Mouse (Mus musculus) A20 (cell line): ENCODE results near the gene Tmem220.

Experiments
- DNase-seq: peaks from one replicate; pipeline ENCODE4 v3.0.0-alpha.2; 2011; ENCODE audit warnings: low read depth, low spot score

Gene Tmem220

DNA sequence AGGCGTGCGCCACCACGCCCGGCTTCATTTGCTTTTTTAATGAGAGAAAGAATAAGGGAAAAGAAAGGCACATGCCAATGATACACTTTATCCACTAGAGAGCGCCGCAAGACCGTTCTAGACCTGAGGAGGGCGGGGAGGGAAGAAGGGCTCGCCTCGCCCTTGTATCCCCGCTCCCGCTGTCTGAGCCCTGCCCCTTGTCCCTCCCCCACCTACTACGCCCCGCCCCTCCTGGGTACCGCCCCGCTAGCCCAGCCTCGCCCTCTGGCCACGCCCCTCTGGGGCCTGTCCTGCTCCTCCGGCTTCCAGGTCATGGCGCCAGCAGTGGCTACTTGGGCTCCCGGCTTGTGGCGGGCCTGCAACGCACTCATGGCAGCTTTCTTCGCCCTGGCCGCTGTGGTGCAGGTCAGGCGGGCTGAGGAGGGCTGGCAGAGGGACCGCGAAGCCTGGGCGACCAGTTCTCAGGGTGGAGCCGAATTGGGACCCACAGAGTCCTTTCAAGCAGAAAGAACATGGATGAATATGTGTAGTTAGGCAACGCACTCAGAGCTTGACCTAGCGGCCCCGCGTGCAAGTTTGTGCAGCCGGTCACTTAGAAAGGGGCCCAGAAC is at the start of gene Tmem220:
Tmem220 (plus strand) TSS at position 288 of the 611 bp plus-strand sequence.
- peak; percentile 93 for DNase-seq

DNA sequence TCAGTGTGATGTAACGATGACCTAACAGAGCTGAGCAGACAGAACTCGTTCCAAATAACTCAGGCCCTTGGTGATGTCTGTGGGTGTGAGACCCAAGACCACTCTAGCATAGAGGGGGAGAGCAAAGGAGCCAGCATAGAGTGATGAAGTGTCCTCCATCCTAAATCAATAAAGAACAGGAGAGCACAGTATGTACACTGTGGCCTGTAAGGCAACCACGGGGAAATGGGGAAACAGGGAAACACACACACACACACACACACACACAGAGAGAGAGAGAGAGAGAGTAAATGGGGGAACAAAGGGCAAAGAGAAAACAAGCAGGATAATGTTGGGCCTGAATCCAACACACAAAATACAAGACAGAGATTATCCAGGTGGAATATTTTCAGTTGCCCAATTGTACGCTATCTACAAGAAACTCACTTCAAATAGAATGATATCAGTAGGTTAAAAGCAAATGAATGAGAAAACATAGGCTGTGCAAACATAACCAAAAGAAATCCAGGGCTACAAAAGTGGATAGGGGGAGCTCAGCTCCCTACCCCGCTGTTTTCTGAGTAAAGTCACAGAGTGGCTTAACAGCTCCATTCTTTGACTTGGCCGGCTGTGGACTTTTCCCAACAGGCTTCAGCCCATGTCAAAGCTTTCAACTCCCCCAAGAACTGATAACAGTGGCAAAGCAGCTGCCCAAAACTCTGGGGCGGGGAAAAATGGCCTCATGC is 49.2 kb upstream of the Tmem220 start:
- no peak for DNase-seq

DNA sequence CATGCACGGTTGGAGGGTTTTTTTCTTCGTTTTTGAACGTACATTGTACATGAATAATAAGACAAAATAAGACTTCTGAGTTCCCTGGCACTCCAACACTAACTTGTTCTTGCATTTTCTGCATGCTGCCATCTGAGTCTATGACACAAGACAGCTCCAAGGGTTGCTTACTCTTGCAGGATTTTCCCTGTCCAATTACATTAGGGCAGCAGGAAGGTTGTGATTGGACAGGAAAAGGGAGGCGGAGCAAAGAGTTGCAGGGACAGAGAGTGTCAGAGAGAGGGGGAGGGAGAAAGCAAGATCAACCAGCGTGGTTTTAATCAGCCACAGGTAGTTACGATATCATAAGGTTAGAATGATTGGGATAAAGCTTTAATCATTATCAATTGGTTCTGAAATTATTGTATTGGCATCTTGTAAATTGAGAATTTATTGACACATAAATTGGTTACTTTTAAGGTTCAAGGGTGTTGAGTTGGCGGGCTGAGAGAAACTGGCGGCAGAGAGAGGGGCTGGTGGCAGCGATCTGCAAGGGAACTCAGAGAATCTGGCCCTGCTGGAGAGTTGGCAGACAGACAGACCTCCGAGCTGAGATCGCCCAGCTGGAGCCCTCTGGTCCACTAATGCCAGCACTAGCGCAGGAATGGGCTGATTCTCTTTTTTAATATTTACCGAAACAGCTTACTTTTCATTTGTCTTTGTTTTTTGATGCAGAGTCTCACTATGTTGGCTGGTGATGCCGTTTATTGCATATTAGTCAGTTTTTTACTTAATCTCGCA is 43.4 kb upstream of the Tmem220 start:
- DNase-seq = no peak

DNA sequence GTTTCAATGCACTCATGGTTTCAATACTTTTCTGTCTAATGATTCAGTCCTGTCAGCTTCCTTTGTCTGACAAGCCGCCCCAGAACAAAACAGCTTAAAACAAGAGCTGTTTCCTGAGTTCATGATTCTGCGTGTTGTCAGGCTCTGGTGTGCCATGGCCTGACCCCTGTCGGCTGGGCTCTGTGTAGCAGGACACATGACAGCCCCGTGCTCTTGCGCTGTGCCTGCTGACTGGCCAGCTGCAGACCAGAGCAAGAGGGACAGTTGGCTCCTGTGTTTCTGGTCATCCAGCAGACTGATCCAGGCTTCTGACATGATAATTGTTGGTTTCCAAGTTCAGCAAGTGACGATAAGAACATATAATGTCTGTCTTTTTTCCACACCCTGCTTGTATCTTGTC is 42.2 kb upstream of the Tmem220 start:
- peak; percentile 51 for DNase-seq

GRCm38 (mm10) chr11:66983422-66984164 is 41.4 kb upstream of the Tmem220 start:
- peak; percentile 57 for DNase-seq

- DNase-seq = peak; percentile 86
Measured at GRCm38 (mm10) chr11:66984165-66985135, 40.5 kb upstream of the Tmem220 start.

DNA sequence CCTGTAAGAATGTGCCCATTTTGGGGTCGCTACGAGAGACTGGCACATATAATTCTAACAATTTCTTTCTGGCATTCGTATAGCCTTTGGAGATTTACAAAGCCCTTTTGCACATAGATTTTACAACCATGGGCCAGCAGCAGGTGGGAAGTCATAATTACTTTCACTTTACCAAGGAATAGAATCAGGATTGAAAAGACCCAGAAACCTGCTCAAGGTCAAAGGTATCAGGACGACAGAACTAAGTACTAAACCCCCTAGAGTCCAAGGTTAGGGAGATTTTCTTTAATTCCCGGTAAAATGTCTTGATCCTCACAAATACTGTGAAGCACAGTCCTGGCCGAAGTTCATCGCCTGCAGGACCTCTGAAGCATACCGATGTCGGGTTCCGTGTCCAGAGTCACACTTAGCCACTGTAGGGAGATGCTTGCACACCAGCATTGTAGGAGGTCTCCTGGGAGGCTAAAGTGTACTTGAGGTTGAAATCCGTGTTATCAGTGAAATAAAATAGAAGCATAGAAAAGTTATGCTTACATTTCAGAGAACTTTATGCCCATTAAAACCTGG is 39.7 kb upstream of the Tmem220 start:
- DNase-seq = no peak

GRCm38 (mm10) chr11:66992150-66992549 is 32.8 kb upstream of the Tmem220 start:
- no peak for DNase-seq

GRCm38 (mm10) chr11:66993674-66994073 is 31.3 kb upstream of the Tmem220 start:
- no peak for DNase-seq

- no peak for DNase-seq
Measured at GRCm38 (mm10) chr11:66996446-66996845, 28.5 kb upstream of the Tmem220 start.

GRCm38 (mm10) chr11:66998467-66999403 is 26.2 kb upstream of the Tmem220 start:
- no peak for DNase-seq

GRCm38 (mm10) chr11:67000671-67001070 is 24.3 kb upstream of the Tmem220 start:
- no peak for DNase-seq

DNA sequence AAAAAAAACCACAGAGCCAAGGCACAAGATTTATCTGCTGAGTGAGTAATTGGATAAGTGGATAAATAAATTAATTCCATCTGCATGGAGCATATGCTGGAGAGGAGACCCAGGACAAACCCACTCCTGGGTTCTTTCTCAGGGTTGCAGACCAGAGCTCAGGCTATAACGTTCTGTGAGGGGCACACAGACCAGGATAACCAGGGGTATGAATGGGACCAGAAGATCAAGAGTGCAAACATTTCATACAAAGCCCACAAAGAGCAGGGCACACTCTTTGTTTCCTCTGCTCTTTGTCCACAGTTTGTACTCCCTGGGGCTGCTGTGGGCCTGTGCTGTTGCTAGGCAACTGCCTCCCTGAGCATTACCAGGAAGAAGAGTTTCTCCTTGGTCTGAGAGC is 23.2 kb upstream of the Tmem220 start:
- DNase-seq = no peak

DNA sequence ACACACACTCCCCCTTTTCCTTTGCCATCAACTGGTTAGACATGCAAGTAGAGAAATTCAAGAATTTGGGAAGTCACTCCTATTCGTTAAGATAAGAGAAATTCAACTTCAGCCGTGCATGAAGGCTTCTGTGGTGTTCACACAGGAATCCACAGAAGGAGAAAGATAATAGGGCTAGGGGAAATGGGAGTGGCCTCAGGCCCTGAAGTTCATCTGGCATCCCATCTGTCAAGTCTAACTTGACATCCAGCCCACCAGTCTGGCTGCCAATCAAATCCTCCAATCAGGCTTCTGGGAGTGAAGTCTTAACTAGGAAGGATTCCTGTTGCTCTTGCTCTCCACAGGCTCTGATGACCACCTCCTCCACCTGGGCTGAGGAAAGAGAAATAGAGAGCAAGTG is 22.0 kb upstream of the Tmem220 start:
- no peak for DNase-seq

- DNase-seq = no peak
Measured at GRCm38 (mm10) chr11:67007961-67008360, 17.0 kb upstream of the Tmem220 start.

GRCm38 (mm10) chr11:67008528-67008927 is 16.4 kb upstream of the Tmem220 start:
- no peak for DNase-seq

DNA sequence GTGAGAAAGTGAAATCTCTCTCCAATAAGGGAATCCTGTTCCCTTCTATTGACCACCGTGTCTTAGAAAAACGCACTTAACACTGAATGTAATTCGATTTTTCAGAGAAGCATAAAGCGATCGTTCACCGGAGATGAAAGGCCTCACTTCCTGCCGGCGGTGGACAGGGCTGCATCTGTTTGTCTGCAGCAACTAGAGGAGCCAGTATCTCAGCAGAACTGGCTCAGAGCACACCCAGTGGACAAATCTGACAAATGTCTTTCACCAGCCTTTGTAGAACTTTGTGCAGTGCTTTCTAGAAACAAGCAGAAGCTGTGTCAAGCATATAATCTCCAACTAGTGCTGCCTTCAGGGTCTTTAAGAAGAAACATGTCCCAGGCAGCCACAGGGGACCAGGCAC is 14.5 kb upstream of the Tmem220 start:
- DNase-seq = peak; percentile 45

- DNase-seq = no peak
Measured at GRCm38 (mm10) chr11:67011635-67012034, 13.3 kb upstream of the Tmem220 start.
